Mouse (Mus musculus) liver, embryonic 12.5 days (tissue): Measurements from ENCODE around the gene Tecr. TPM values are rescaled to one million over a fixed set of nuclear protein-coding genes. Genes with fewer than 3 reads are reported as not detected.

Source experiments
- ATAC-seq: fragments of 200-750 bp; cut with Nextera tagmentation; 2 replicates; pipeline ENCODE4 v1.8.0; 2017; ENCODE audit warnings: moderate number of reproducible peaks, mild to moderate bottlenecking, moderate library complexity
- H3K27ac ChIP-seq: fragments of 300-500 bp; sonication (generic); 2 replicates; pipeline ENCODE4 v1.5.1; 2016; ENCODE audit warnings: mild to moderate bottlenecking
- H3K27me3 ChIP-seq: fragments of 300-500 bp; sonication (generic); replicated peaks from 2 replicates; pipeline ENCODE4 v1.6.1; 2016; ENCODE audit warnings: mild to moderate bottlenecking, moderate library complexity
- H3K36me3 ChIP-seq: fragments of 300-500 bp; sonication (generic); 2 replicates; pipeline ENCODE4 v1.6.1; 2016; ENCODE audit warnings: mild to moderate bottlenecking, moderate library complexity
- H3K4me1 ChIP-seq: fragments of 300-500 bp; sonication (generic); 2 replicates; pipeline ENCODE4 v1.6.1; 2016
- H3K4me2 ChIP-seq: fragments of 300-500 bp; sonication (generic); 2 replicates; pipeline ENCODE4 v1.6.1; 2016; ENCODE audit warnings: mild to moderate bottlenecking, moderate library complexity
- H3K4me3 ChIP-seq: fragments of 300-500 bp; sonication (generic); 2 replicates; pipeline ENCODE4 v1.5.1; 2016; ENCODE audit warnings: mild to moderate bottlenecking, moderate library complexity
- H3K9ac ChIP-seq: fragments of 300-500 bp; sonication (generic); 2 replicates; pipeline ENCODE4 v1.6.1; 2016; ENCODE audit warnings: mild to moderate bottlenecking, moderate library complexity
- H3K9me3 ChIP-seq: fragments of 300-500 bp; sonication (generic); replicated peaks from 2 replicates; pipeline ENCODE4 v1.6.1; 2016; ENCODE audit warnings: mild to moderate bottlenecking, moderate library complexity
- WGBS: fragments of 180-500 bp; shearing (Covaris S2); methylation state at CpG from one replicate; pipeline ENCODE4 v1.1.7; 2016; ENCODE audit not compliant: insufficient replicate concordance; 5-methylcytosine and 5-hydroxymethylcytosine counted together
- polyA plus RNA-seq: library from polyadenylated mRNA; unstranded; fragments of >200 nt; fragmentation: Nextera tagmentation; extraction: Ambion mirVana; gene quantifications from 2 replicates; pipeline ENCODE4 v1.2.1, GENCODE M21; 2016

The Tecr gene
- polyA plus RNA-seq, 1 experiment from 2014 or later: 371 TPM

- H3K4me2 ChIP-seq: no peak overlapping the region
- peaks cover 61% of the 10 kb centered on the region for H3K36me3 ChIP-seq
- no peaks in the 10 kb centered on the region for H3K9me3 ChIP-seq
- no peak for ATAC-seq
- WGBS: 83% methylated on average over 15 of the region's 15 CpGs
- no peak overlapping the region for H3K9ac ChIP-seq
- no peak overlapping the region for H3K4me3 ChIP-seq
- 0 out of 2 replicates have a peak overlapping the region, but pooled peaks have one; percentile 22 for H3K27ac ChIP-seq
- no peaks in the 10 kb centered on the region for H3K27me3 ChIP-seq
- peaks cover 66% of the 10 kb centered on the region for H3K4me1 ChIP-seq
Measured at GRCm38 (mm10) chr8:83570272-83571000, 37.3 kb downstream of the Tecr start.

GRCm38 (mm10) chr8:83569165-83569564, 38.6 kb downstream of the Tecr start:
- Histone ChIP-seq H3K36me3 (peaks cover 51% of the 10 kb centered on the region), H3K4me3 (no peak overlapping the region), H3K9ac (no peak overlapping the region), H3K27me3 (no peaks in the 10 kb centered on the region), H3K27ac (no peak overlapping the region), H3K9me3 (no peaks in the 10 kb centered on the region), H3K4me1 (peaks cover 65% of the 10 kb centered on the region), H3K4me2 (no peak overlapping the region)
- no peak for ATAC-seq
- WGBS: 65% methylated on average over 4 of the region's 4 CpGs

- Histone ChIP-seq H3K36me3 (peaks cover 48% of the 10 kb centered on the region), H3K27ac (no peak overlapping the region), H3K4me1 (peaks cover 65% of the 10 kb centered on the region), H3K9me3 (no peaks in the 10 kb centered on the region), H3K4me3 (no peak overlapping the region), H3K4me2 (0 out of 2 replicates have a peak overlapping the region, but pooled peaks have one; percentile 89), H3K27me3 (no peaks in the 10 kb centered on the region), H3K9ac (no peak overlapping the region)
- no peak for ATAC-seq
- WGBS: 66% methylated on average over 5 of the region's 5 CpGs
Measured at GRCm38 (mm10) chr8:83568755-83569154, 39.0 kb downstream of the Tecr start.

- ATAC-seq: no peak
- Histone ChIP-seq H3K9me3 (no peaks in the 10 kb centered on the region), H3K4me2 (peak overlapping the region; percentile 89), H3K4me3 (peak overlapping the region; percentile 80), H3K36me3 (peaks cover 41% of the 10 kb centered on the region), H3K27me3 (no peaks in the 10 kb centered on the region), H3K27ac (no peak overlapping the region), H3K4me1 (peaks cover 65% of the 10 kb centered on the region), H3K9ac (peak overlapping the region; percentile 80)
- 70% methylated on average over 5 of the region's 5 CpGs for WGBS
Measured at GRCm38 (mm10) chr8:83568128-83568527, 39.6 kb downstream of the Tecr start.

- Histone ChIP-seq H3K4me1 (peaks cover 65% of the 10 kb centered on the region), H3K27ac (peak overlapping the region; percentile 76; the same call in 1 of the 2 replicates), H3K27me3 (no peaks in the 10 kb centered on the region), H3K9ac (peak overlapping the region; percentile 80), H3K9me3 (no peaks in the 10 kb centered on the region), H3K36me3 (peaks cover 37% of the 10 kb centered on the region), H3K4me3 (peak overlapping the region; percentile 80), H3K4me2 (peak overlapping the region; percentile 89)
- ATAC-seq: no peak
- 41% methylated on average over 3 of the region's 3 CpGs for WGBS
Measured at GRCm38 (mm10) chr8:83567668-83568067, 40.1 kb downstream of the Tecr start.

- Histone ChIP-seq H3K27me3 (no peaks in the 10 kb centered on the region), H3K4me1 (peaks cover 70% of the 10 kb centered on the region), H3K4me3 (peak within 1 kb of the TSS; percentile 80), H3K9ac (peak within 1 kb of the TSS; percentile 80), H3K27ac (peak within 1 kb of the TSS; percentile 76), H3K9me3 (no peaks in the 10 kb centered on the region), H3K36me3 (peaks cover 27% of the 10 kb centered on the region), H3K4me2 (peak within 1 kb of the TSS; percentile 89)
- ATAC-seq: peak; percentile 82
- WGBS: under 1% methylated on average over 48 of the region's 48 CpGs
Measured at GRCm38 (mm10) chr8:83566469-83567395, 41.0 kb downstream of the Tecr start, which contains the start of gene Ndufb7. TSS of gene Ndufb7 (plus strand) at chr8:83566671.

- Histone ChIP-seq H3K27ac (peak overlapping the region; percentile 39), H3K9ac (no peak overlapping the region), H3K27me3 (no peaks in the 10 kb centered on the region), H3K4me1 (peaks cover 72% of the 10 kb centered on the region), H3K36me3 (peaks cover 19% of the 10 kb centered on the region), H3K4me3 (peak overlapping the region; percentile 80; the same call in 1 of the 2 replicates), H3K9me3 (no peaks in the 10 kb centered on the region), H3K4me2 (peak overlapping the region; percentile 89)
- 70% methylated on average over 9 of the region's 9 CpGs for WGBS
- ATAC-seq: peak; percentile 47
Measured at GRCm38 (mm10) chr8:83565731-83566375, 41.9 kb downstream of the Tecr start.

GRCm38 (mm10) chr8:83563246-83563645, 44.5 kb downstream of the Tecr start:
- ATAC-seq: no peak
- 0 out of 2 replicates have a peak overlapping the region, but pooled peaks have one; percentile 49 for H3K27ac ChIP-seq
- no peaks in the 10 kb centered on the region for H3K9me3 ChIP-seq
- H3K9ac ChIP-seq: no peak overlapping the region
- H3K27me3 ChIP-seq: no peaks in the 10 kb centered on the region
- no peaks in the 10 kb centered on the region for H3K36me3 ChIP-seq
- peaks cover 59% of the 10 kb centered on the region for H3K4me1 ChIP-seq
- WGBS: 72% methylated on average over 4 of the region's 4 CpGs
- no peak overlapping the region for H3K4me3 ChIP-seq
- H3K4me2 ChIP-seq: peak overlapping the region; percentile 49

- H3K4me3 ChIP-seq: no peak overlapping the region
- no peaks in the 10 kb centered on the region for H3K27me3 ChIP-seq
- no peaks in the 10 kb centered on the region for H3K36me3 ChIP-seq
- H3K9ac ChIP-seq: peak overlapping the region; percentile 22
- peak overlapping the region; percentile 49; the same call in 1 of the 2 replicates for H3K27ac ChIP-seq
- peaks cover 53% of the 10 kb centered on the region for H3K4me1 ChIP-seq
- peak; percentile 59 for ATAC-seq
- 33% methylated on average over 3 of the region's 3 CpGs for WGBS
- peak overlapping the region; percentile 49 for H3K4me2 ChIP-seq
- H3K9me3 ChIP-seq: no peaks in the 10 kb centered on the region
Measured at GRCm38 (mm10) chr8:83562669-83563068, 45.1 kb downstream of the Tecr start.

- Histone ChIP-seq H3K9me3 (no peaks in the 10 kb centered on the region), H3K4me1 (no peaks in the 10 kb centered on the region), H3K4me3 (no peak within 1 kb of the TSS), H3K9ac (no peak within 1 kb of the TSS), H3K36me3 (no peaks in the 10 kb centered on the region), H3K27ac (no peak within 1 kb of the TSS), H3K27me3 (no peaks in the 10 kb centered on the region), H3K4me2 (no peak within 1 kb of the TSS)
- 44% methylated on average over 3 of the region's 3 CpGs for WGBS
- ATAC-seq: no peak
Measured at GRCm38 (mm10) chr8:83535736-83536135, 72.0 kb downstream of the Tecr start, which contains the start of gene Olfr370. TSS of gene Olfr370 (plus strand) at chr8:83535780.

GRCm38 (mm10) chr8:83534802-83535201, 73.0 kb downstream of the Tecr start:
- H3K4me2 ChIP-seq: no peak overlapping the region
- H3K4me3 ChIP-seq: no peak overlapping the region
- no peaks in the 10 kb centered on the region for H3K9me3 ChIP-seq
- 59% methylated on average over 2 of the region's 2 CpGs for WGBS
- H3K27ac ChIP-seq: no peak overlapping the region
- H3K4me1 ChIP-seq: no peaks in the 10 kb centered on the region
- H3K9ac ChIP-seq: no peak overlapping the region
- H3K36me3 ChIP-seq: no peaks in the 10 kb centered on the region
- no peaks in the 10 kb centered on the region for H3K27me3 ChIP-seq
- ATAC-seq: no peak
